Mouse (Mus musculus): ENCODE results near the gene Hook1.

- no peak for TF ChIP-seq POLR2A (IDR thresholded peaks at IDR 0.05; ENCODE audit: insufficient read depth, low read depth, low read length)
- peak; percentile 62 for TF ChIP-seq CTCF (IDR thresholded peaks at IDR 0.05)
- no peak for TF ChIP-seq EP300 (IDR thresholded peaks at IDR 0.05; ENCODE audit: insufficient read depth, low read depth, low read length)
These were observed 55.8 kb downstream of the Hook1 start for GRCm38 (mm10) chr4:96022803-96023202.

Measured in heart, adult 2 months (tissue).